Mouse (Mus musculus) brain, embryonic 14.5 days (tissue): ENCODE data around the gene Fscn2. TPM values are rescaled to one million over a fixed set of nuclear protein-coding genes. Genes with fewer than 3 reads are reported as not detected.
A peak's percentile ranks its signal among the peaks of the same experiment; 100 is the strongest.

Experiments
- DNase-seq: peaks from one replicate; pipeline ENCODE4 v3.0.0-alpha.2; 2011; ENCODE audit warnings: low read depth
- CTCF ChIP-seq: fragments of 200-500 bp; IDR thresholded peaks from 2 replicates; pipeline ENCODE4 v1.5.1; 2012; ENCODE audit warnings: inconsistent platforms, mild to moderate bottlenecking, moderate library complexity, borderline replicate concordance; ENCODE audit not compliant: insufficient read depth, insufficient read length; ENCODE audit errors: extremely low read depth
- POLR2A ChIP-seq: fragments of 200-500 bp; IDR thresholded peaks from 2 replicates; pipeline ENCODE4 v1.6.1; 2012; ENCODE audit warnings: mild to moderate bottlenecking, inconsistent platforms, borderline replicate concordance; ENCODE audit not compliant: poor library complexity, insufficient read depth, insufficient read length, severe bottlenecking; ENCODE audit errors: extremely low read depth
- polyA plus RNA-seq: library from polyadenylated mRNA; depleted of rRNA; stranded (reverse); fragments of >200 nt; gene quantifications from 2 replicates; pipeline ENCODE4 v1.2.3, GENCODE M21; 2012

The Fscn2 gene
- polyA plus RNA-seq, 1 experiment: 0.96 TPM

- TF ChIP-seq CTCF (peak; percentile 27; the same call in 1 of the 2 replicates), POLR2A (no peak)
- no peak for DNase-seq
These were observed 5.0 kb upstream of the Fscn2 start for GRCm38 (mm10) chr11:120356319-120356840.

- no peak for TF ChIP-seq CTCF
- TF ChIP-seq POLR2A: no peak
- no peak for DNase-seq
These were observed 4.4 kb upstream of the Fscn2 start for GRCm38 (mm10) chr11:120356900-120357299.

- TF ChIP-seq POLR2A: no peak
- TF ChIP-seq CTCF: no peak
- peak; percentile 95 for DNase-seq
These were observed 3.4 kb upstream of the Fscn2 start for GRCm38 (mm10) chr11:120357791-120358401.

GRCm38 (mm10) chr11:120359391-120359790, 1.9 kb upstream of the Fscn2 start:
- TF ChIP-seq CTCF (no peak), POLR2A (no peak)
- peak; percentile 56 for DNase-seq

GRCm38 (mm10) chr11:120360062-120360461, 1.3 kb upstream of the Fscn2 start:
- no peak for TF ChIP-seq POLR2A
- no peak for TF ChIP-seq CTCF
- no peak for DNase-seq

GRCm38 (mm10) chr11:120360755-120361154, 579 bp upstream of the Fscn2 start:
- DNase-seq: no peak
- TF ChIP-seq POLR2A (no peak), CTCF (no peak)

GRCm38 (mm10) chr11:120362891-120363290, 1.6 kb downstream of the Fscn2 start:
- DNase-seq: no peak
- TF ChIP-seq POLR2A (no peak), CTCF (no peak)

- TF ChIP-seq POLR2A (no peak), CTCF (no peak)
- peak; percentile 57 for DNase-seq
These were observed 5.2 kb downstream of the Fscn2 start for GRCm38 (mm10) chr11:120366443-120367027.

- TF ChIP-seq POLR2A: no peak
- TF ChIP-seq CTCF: peak; percentile 82
- DNase-seq: peak; percentile 77
These were observed 8.3 kb downstream of the Fscn2 start for GRCm38 (mm10) chr11:120369656-120370055.

- DNase-seq: no peak
- TF ChIP-seq CTCF: no peak; the same call in 1 of the 2 replicates
- no peak for TF ChIP-seq POLR2A
These were observed 11.7 kb downstream of the Fscn2 start for GRCm38 (mm10) chr11:120373025-120373424.

GRCm38 (mm10) chr11:120373820-120374586, 12.7 kb downstream of the Fscn2 start:
- TF ChIP-seq POLR2A: no peak
- no peak for TF ChIP-seq CTCF
- DNase-seq: peak; percentile 75
